Mouse (Mus musculus) kidney, postnatal 0 days (tissue): Measurements from ENCODE around the gene Fmnl1. TPM values are rescaled to one million over a fixed set of nuclear protein-coding genes. Genes with fewer than 3 reads are reported as not detected.

Source experiments
- ATAC-seq: fragments of 200-750 bp; cut with Nextera tagmentation; replicated peaks from 2 replicates; pipeline ENCODE4 v1.8.0; 2017; ENCODE audit warnings: low read depth, moderate number of reproducible peaks, moderate TSS enrichment, moderate library complexity; ENCODE audit not compliant: low FRiP score
- DNase-seq: peaks from one replicate; pipeline ENCODE4 v3.0.0-alpha.2; 2016; ENCODE audit warnings: low spot score
- H3K27ac ChIP-seq: fragments of 300-500 bp; sonication (generic); 2 replicates; pipeline ENCODE4 v1.5.1; 2014; ENCODE audit warnings: mild to moderate bottlenecking
- H3K27me3 ChIP-seq: fragments of 300-500 bp; sonication (generic); 2 replicates; pipeline ENCODE4 v1.6.1; 2014; ENCODE audit warnings: low read length, mixed read lengths; ENCODE audit not compliant: insufficient read depth
- H3K36me3 ChIP-seq: fragments of 300-500 bp; sonication (generic); 2 replicates; pipeline ENCODE4 v1.6.1; 2014; ENCODE audit warnings: low read length, mixed read lengths; ENCODE audit not compliant: insufficient read depth
- H3K4me1 ChIP-seq: fragments of 300-500 bp; sonication (generic); replicated peaks from 2 replicates; pipeline ENCODE4 v1.6.1; 2014; ENCODE audit warnings: antibody characterized with exemption, low read length, mixed read lengths; ENCODE audit not compliant: insufficient read depth
- H3K4me2 ChIP-seq: fragments of 300-500 bp; sonication (generic); 2 replicates; pipeline ENCODE4 v1.6.1; 2014; ENCODE audit warnings: mild to moderate bottlenecking, low read length, moderate library complexity, mixed read lengths
- H3K4me3 ChIP-seq: fragments of 300-500 bp; sonication (generic); replicated peaks from 2 replicates; pipeline ENCODE4 v1.5.1; 2014; ENCODE audit warnings: low read depth, low read length
- H3K9ac ChIP-seq: fragments of 300-500 bp; sonication (generic); 2 replicates; pipeline ENCODE4 v1.6.1; 2014; ENCODE audit warnings: low read depth, low read length
- H3K9me3 ChIP-seq: fragments of 300-500 bp; sonication (generic); replicated peaks from 2 replicates; pipeline ENCODE4 v1.6.1; 2016; ENCODE audit warnings: low read length, inconsistent platforms, mixed read lengths
- CTCF ChIP-seq: IDR thresholded peaks from 2 replicates; pipeline ENCODE4 v1.5.1; 2016; ENCODE audit warnings: antibody characterized with exemption, low read depth, mild to moderate bottlenecking, moderate library complexity
- WGBS: fragments of 180-500 bp; shearing (Covaris S2); extraction: QIAGEN DNeasy Blood & Tissue Kit; methylation state at CpG from one replicate; pipeline ENCODE4 v1.1.7; 2014; 5-methylcytosine and 5-hydroxymethylcytosine counted together
- polyA plus RNA-seq: library from polyadenylated mRNA; unstranded; fragments of >200 nt; fragmentation: Nextera tagmentation; extraction: Ambion mirVana; gene quantifications from 2 replicates; pipeline ENCODE4 v1.2.1, GENCODE M21; 2015

The Fmnl1 gene
- polyA plus RNA-seq, 1 experiment from 2014 or later = 2.6 TPM

DNA sequence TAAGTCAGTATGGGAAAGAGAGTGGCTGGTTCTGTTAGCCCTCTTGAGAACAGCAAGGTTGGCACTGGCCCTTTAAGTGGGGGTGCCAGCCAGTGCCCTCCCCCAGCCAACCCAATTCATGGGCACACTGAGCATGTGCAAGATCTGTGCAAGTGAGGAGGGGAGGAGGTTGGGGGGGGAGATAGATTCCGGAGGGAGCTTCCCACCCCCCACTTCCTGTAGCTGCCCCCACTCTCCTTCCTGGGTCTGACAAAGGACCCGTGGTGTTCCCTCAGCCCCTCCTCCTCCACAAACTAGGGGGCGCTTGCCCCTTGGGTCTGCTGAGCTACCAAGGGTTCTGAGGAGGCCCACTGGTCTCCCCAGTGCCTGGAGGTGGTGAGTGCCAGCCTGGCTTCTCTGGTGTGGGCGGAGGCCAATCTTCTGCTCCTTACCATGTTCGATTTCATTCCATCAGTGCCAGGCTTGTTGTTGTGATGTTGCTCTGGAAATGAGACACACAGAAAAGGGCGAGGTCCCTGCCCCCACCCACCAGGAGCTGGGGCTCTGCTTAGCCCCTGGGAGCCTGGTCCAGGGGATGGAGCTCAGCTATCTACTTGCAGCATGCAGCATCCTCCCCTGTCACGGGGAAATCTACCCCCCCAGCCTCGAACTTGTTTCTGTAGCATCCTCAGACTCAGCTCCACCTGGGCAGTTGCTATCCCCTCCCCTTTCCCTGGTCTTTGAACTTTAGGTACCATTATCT is 28.3 kb upstream of the Fmnl1 start:
- TF ChIP-seq CTCF = peak; percentile 50
- H3K9ac ChIP-seq = peak overlapping the region; percentile 42; the same call in 1 of the 2 replicates
- peak overlapping the region; percentile 84 for H3K27ac ChIP-seq
- WGBS = 16% methylated on average over 8 of the region's 8 CpGs
- H3K4me3 ChIP-seq = peak overlapping the region; percentile 4; the same call in 1 of the 2 replicates
- peak overlapping the region; percentile 40 for H3K4me2 ChIP-seq
- H3K4me1 ChIP-seq = peaks cover 23% of the 10 kb centered on the region
- DNase-seq (peak; percentile 87), ATAC-seq (peak; percentile 58)
- no peaks in the 10 kb centered on the region for H3K27me3 ChIP-seq
- H3K36me3 ChIP-seq = 0 out of 2 replicates have a peak, but pooled peaks cover 4% of the 10 kb centered on the region
- no peaks in the 10 kb centered on the region for H3K9me3 ChIP-seq

- WGBS = 44% methylated on average over 12 of the region's 12 CpGs
- peaks cover 23% of the 10 kb centered on the region for H3K4me1 ChIP-seq
- H3K4me2 ChIP-seq = no peak overlapping the region
- no peak for ATAC-seq
- TF ChIP-seq CTCF = no peak
- H3K36me3 ChIP-seq = no peaks in the 10 kb centered on the region
- no peaks in the 10 kb centered on the region for H3K27me3 ChIP-seq
- no peak overlapping the region for H3K27ac ChIP-seq
- H3K9ac ChIP-seq = no peak overlapping the region
- no peak for DNase-seq
- no peak overlapping the region for H3K4me3 ChIP-seq
- H3K9me3 ChIP-seq = no peaks in the 10 kb centered on the region
These were observed 26.3 kb upstream of the Fmnl1 start for GRCm38 (mm10) chr11:103144309-103145285.

DNA sequence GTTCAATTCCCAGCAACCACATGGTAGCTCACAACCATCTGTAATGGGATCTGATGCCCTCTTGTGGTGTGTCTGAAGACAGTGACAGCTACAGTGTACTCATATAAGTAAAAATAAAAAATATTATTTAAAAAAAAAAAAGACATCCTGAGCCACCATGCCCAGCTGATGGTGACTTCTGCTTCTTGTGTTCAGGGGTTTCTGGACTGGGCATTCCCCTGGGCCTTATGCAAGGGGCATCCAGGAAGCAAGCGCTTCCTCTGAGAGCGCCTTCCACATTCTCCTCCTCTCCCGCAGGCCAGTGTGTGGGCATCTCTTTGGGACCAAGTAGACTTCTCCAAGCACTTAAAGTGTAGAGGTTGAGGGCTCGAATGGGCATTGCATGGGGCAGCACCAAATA is 24.5 kb upstream of the Fmnl1 start:
- no peaks in the 10 kb centered on the region for H3K36me3 ChIP-seq
- no peak overlapping the region for H3K27ac ChIP-seq
- 0 out of 2 replicates have a peak, but pooled peaks have one; percentile 4 for TF ChIP-seq CTCF
- H3K9ac ChIP-seq = no peak overlapping the region
- H3K27me3 ChIP-seq = no peaks in the 10 kb centered on the region
- no peaks in the 10 kb centered on the region for H3K9me3 ChIP-seq
- 84% methylated on average over 4 of the region's 4 CpGs for WGBS
- H3K4me3 ChIP-seq = no peak overlapping the region
- peaks cover 18% of the 10 kb centered on the region for H3K4me1 ChIP-seq
- H3K4me2 ChIP-seq = no peak overlapping the region
- no peak for ATAC-seq
- DNase-seq = no peak

GRCm38 (mm10) chr11:103147766-103148165 is 23.1 kb upstream of the Fmnl1 start:
- ATAC-seq = 0 out of 2 replicates have a peak, but pooled peaks have one; percentile 39
- Histone ChIP-seq H3K36me3 (no peaks in the 10 kb centered on the region), H3K9me3 (no peaks in the 10 kb centered on the region), H3K27me3 (no peaks in the 10 kb centered on the region), H3K27ac (peak overlapping the region; percentile 40), H3K4me2 (no peak overlapping the region), H3K4me3 (no peak overlapping the region), H3K9ac (no peak overlapping the region), H3K4me1 (peaks cover 4% of the 10 kb centered on the region; the same call in 1 of the 2 replicates)
- peak; percentile 37 for DNase-seq
- TF ChIP-seq CTCF = no peak
- 37% methylated on average over 4 of the region's 4 CpGs for WGBS

- Histone ChIP-seq H3K27me3 (no peaks in the 10 kb centered on the region), H3K9ac (no peak overlapping the region), H3K36me3 (no peaks in the 10 kb centered on the region), H3K4me1 (no peaks in the 10 kb centered on the region), H3K4me3 (no peak overlapping the region), H3K4me2 (no peak overlapping the region), H3K27ac (no peak overlapping the region), H3K9me3 (no peaks in the 10 kb centered on the region)
- DNase-seq = no peak
- 93% methylated on average over 4 of the region's 4 CpGs for WGBS
- no peak for ATAC-seq
- no peak for TF ChIP-seq CTCF
These were observed 21.1 kb upstream of the Fmnl1 start for GRCm38 (mm10) chr11:103149771-103150170.
